Mouse (Mus musculus) erythroblast, embryonic 14.5 days (primary cell): ENCODE measurements around the gene Cutc. TPM values are rescaled to one million over a fixed set of nuclear protein-coding genes. Genes with fewer than 3 reads are reported as not detected.

ENCODE experiments used
- H3K27me3 ChIP-seq: 2 replicates; pipeline ENCODE4 v1.6.1; 2012; ENCODE audit warnings: inconsistent platforms; ENCODE audit not compliant: control insufficient read depth
- H3K36me3 ChIP-seq: 2 replicates; pipeline ENCODE4 v1.6.1; 2012; ENCODE audit warnings: mild to moderate bottlenecking, inconsistent platforms; ENCODE audit not compliant: control insufficient read depth
- H3K4me1 ChIP-seq: 2 replicates; pipeline ENCODE4 v1.6.1; 2012; ENCODE audit warnings: inconsistent platforms; ENCODE audit not compliant: control insufficient read depth
- H3K4me3 ChIP-seq: replicated peaks from 2 replicates; pipeline ENCODE3; 2012; ENCODE audit warnings: moderate library complexity, mild to moderate bottlenecking, inconsistent platforms
- H3K9me3 ChIP-seq: 2 replicates; pipeline ENCODE4 v1.6.1; 2012; ENCODE audit warnings: low read length, inconsistent platforms, mixed read lengths; ENCODE audit not compliant: control insufficient read depth
- GATA1 ChIP-seq: IDR thresholded peaks from 2 replicates; pipeline ENCODE4 v1.6.1; 2012; ENCODE audit warnings: low read length, inconsistent platforms, mixed read lengths
- TAL1 ChIP-seq: IDR thresholded peaks from 3 replicates; pipeline ENCODE4 v1.6.1; 2012; ENCODE audit warnings: low read length, inconsistent platforms, mixed read lengths
- polyA plus RNA-seq: library from polyadenylated mRNA; stranded (reverse); fragments of >175 nt; gene quantifications from 2 replicates; pipeline ENCODE4 v1.2.3, GENCODE M21; 2012

Gene Cutc
- polyA plus RNA-seq, 1 experiment: 0.15 TPM

GRCm38 (mm10) chr19:43780391-43780790, 27.6 kb downstream of the Cutc start:
- TF ChIP-seq GATA1 (no peak), TAL1 (no peak)
- Histone ChIP-seq H3K27me3 (no peaks in the 10 kb centered on the region), H3K9me3 (no peaks in the 10 kb centered on the region), H3K4me1 (no peaks in the 10 kb centered on the region), H3K36me3 (no peaks in the 10 kb centered on the region), H3K4me3 (no peak overlapping the region)

- Histone ChIP-seq H3K4me3 (peak within 1 kb of the TSS; percentile 43), H3K9me3 (no peaks in the 10 kb centered on the region), H3K4me1 (no peaks in the 10 kb centered on the region), H3K27me3 (no peaks in the 10 kb centered on the region), H3K36me3 (no peaks in the 10 kb centered on the region)
- TF ChIP-seq TAL1 (no peak), GATA1 (no peak)
Observed at GRCm38 (mm10) chr19:43781980-43782379, 29.2 kb downstream of the Cutc start, which contains the start of gene Abcc2. Abcc2 (plus strand) TSS chr19:43782192.

GRCm38 (mm10) chr19:43784761-43785160, 32.0 kb downstream of the Cutc start:
- Histone ChIP-seq H3K4me1 (no peaks in the 10 kb centered on the region), H3K4me3 (no peak overlapping the region)
- TF ChIP-seq GATA1 (no peak), TAL1 (no peak)

GRCm38 (mm10) chr19:43786249-43787026, 33.6 kb downstream of the Cutc start:
- Histone ChIP-seq H3K27me3 (no peaks in the 10 kb centered on the region), H3K9me3 (no peaks in the 10 kb centered on the region), H3K36me3 (no peaks in the 10 kb centered on the region; the same call in 1 of the 2 replicates), H3K4me3 (no peak overlapping the region), H3K4me1 (no peaks in the 10 kb centered on the region)
- TF ChIP-seq TAL1: no peak
- TF ChIP-seq GATA1: no peak

More at GRCm38 (mm10) chr19:43784761-43785160, 32.0 kb downstream of the Cutc start:
- Histone ChIP-seq H3K36me3 (no peaks in the 10 kb centered on the region; the same call in 1 of the 2 replicates), H3K9me3 (no peaks in the 10 kb centered on the region), H3K27me3 (no peaks in the 10 kb centered on the region)

GRCm38 (mm10) chr19:43789817-43790216, 37.0 kb downstream of the Cutc start:
- Histone ChIP-seq H3K4me1 (no peaks in the 10 kb centered on the region), H3K27me3 (no peaks in the 10 kb centered on the region), H3K4me3 (no peak overlapping the region), H3K36me3 (no peaks in the 10 kb centered on the region; the same call in 1 of the 2 replicates), H3K9me3 (no peaks in the 10 kb centered on the region)
- TF ChIP-seq GATA1: no peak
- TF ChIP-seq TAL1: no peak

GRCm38 (mm10) chr19:43792537-43792936, 39.7 kb downstream of the Cutc start:
- no peaks in the 10 kb centered on the region for H3K9me3 ChIP-seq
- H3K4me1 ChIP-seq: no peaks in the 10 kb centered on the region
- H3K27me3 ChIP-seq: no peaks in the 10 kb centered on the region
- no peak overlapping the region for H3K4me3 ChIP-seq
- no peak for TF ChIP-seq GATA1
- no peak for TF ChIP-seq TAL1
- no peaks in the 10 kb centered on the region; the same call in 1 of the 2 replicates for H3K36me3 ChIP-seq

- Histone ChIP-seq H3K27me3 (no peaks in the 10 kb centered on the region), H3K9me3 (no peaks in the 10 kb centered on the region), H3K4me3 (no peak overlapping the region), H3K4me1 (no peaks in the 10 kb centered on the region), H3K36me3 (no peaks in the 10 kb centered on the region; the same call in 1 of the 2 replicates)
- TF ChIP-seq GATA1: no peak
- TF ChIP-seq TAL1: no peak
Observed at GRCm38 (mm10) chr19:43793951-43794350, 41.2 kb downstream of the Cutc start.

- Histone ChIP-seq H3K4me3 (no peak overlapping the region), H3K36me3 (no peaks in the 10 kb centered on the region; the same call in 1 of the 2 replicates), H3K4me1 (no peaks in the 10 kb centered on the region), H3K9me3 (no peaks in the 10 kb centered on the region), H3K27me3 (no peaks in the 10 kb centered on the region)
- TF ChIP-seq TAL1 (no peak), GATA1 (no peak)
Observed at GRCm38 (mm10) chr19:43795511-43795910, 42.7 kb downstream of the Cutc start.

- Histone ChIP-seq H3K27me3 (no peaks in the 10 kb centered on the region), H3K36me3 (peaks cover 4% of the 10 kb centered on the region; the same call in 1 of the 2 replicates), H3K9me3 (no peaks in the 10 kb centered on the region), H3K4me3 (no peak overlapping the region), H3K4me1 (no peaks in the 10 kb centered on the region)
- TF ChIP-seq GATA1 (no peak), TAL1 (no peak)
Observed at GRCm38 (mm10) chr19:43797216-43797615, 44.4 kb downstream of the Cutc start.
